Mouse (Mus musculus) gastrocnemius, adult 8-10 months (tissue): ENCODE results near the gene Tpo. TPM values are rescaled to one million over a fixed set of nuclear protein-coding genes. Genes with fewer than 3 reads are reported as not detected.

Experiments
- DNase-seq, 2 experiments: peaks; one replicate each; pipeline ENCODE4 v3.0.0; 2022; ENCODE audit warnings: low spot score in 2 of 2
- total RNA-seq, 4 experiments: library from RNA; stranded (reverse); gene quantifications; 2 replicates each; pipeline ENCODE4 v1.2.4; 2022

The Tpo gene
- total RNA-seq: not detected

DNA sequence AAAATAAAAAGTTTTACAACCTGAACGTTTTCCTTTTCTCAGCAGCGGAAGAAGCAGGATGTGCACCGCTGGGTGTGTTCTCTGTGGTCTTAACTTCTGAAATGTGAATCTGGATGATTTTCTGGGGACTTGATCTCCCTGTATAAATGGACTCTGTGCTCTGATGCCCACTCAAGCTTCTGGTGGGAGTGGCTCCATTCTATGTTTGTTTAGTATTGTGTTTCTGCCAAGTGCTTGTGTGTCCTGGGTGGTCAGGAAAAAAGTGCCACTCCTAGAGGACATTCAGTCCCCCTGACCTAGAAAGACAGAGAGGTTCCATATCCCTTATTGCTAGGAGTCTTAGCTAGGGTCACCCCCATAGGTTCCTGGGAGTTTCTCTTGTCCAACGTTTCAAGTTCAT lies at the start of gene Tpo:
Tpo (minus strand) TSS at position 101 of the 400 bp plus-strand sequence.
- DNase-seq: no peak

GRCm38 (mm10) chr12:30181721-30182120 lies 49.3 kb upstream of the Tpo start:
- DNase-seq: no peak

DNA sequence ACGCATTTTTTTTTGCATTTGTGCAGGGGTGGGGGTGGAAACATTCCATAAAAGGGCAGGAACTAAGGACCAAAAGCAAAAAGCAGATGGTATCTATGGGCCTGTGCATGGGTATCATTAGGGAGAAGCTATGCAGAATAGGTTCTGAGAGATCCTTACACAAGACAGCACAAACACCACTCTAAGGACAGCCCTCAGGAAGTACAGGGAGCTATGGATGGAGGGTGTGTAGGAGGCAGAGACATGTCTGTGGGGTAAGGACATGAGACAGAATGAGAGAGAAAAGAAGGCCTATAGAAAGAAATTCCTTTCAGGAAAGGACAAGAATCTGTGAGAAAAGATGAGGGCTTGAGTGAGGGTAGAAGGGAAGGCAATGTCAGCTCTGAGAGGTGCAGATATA lies 47.2 kb upstream of the Tpo start:
- no peak for DNase-seq

DNA sequence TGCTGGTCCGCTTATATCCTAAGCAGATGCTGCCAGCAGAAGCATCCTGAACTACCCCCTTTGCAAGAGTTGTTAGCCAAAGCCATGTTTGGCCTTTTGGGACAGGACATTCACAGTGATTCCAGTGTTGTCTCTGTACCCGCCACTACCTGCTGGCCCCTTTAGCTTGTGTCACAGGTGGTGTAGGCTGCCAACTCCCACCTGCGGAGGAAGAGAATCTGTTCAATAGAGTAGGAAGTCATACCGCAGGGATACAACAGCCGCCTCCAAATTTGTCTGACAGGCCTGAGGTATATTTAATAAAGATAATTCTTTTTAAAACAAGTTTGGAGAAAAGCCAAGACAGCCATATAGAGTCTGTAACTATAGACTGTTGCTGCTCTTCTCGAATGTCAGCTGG lies 45.5 kb upstream of the Tpo start:
- no peak for DNase-seq

GRCm38 (mm10) chr12:30177529-30177928 lies 45.1 kb upstream of the Tpo start:
- DNase-seq: no peak

- no peak for DNase-seq
Measured at GRCm38 (mm10) chr12:30168491-30168890, 36.1 kb upstream of the Tpo start.

- DNase-seq: no peak
Measured at GRCm38 (mm10) chr12:30164538-30164937, 32.1 kb upstream of the Tpo start.

DNA sequence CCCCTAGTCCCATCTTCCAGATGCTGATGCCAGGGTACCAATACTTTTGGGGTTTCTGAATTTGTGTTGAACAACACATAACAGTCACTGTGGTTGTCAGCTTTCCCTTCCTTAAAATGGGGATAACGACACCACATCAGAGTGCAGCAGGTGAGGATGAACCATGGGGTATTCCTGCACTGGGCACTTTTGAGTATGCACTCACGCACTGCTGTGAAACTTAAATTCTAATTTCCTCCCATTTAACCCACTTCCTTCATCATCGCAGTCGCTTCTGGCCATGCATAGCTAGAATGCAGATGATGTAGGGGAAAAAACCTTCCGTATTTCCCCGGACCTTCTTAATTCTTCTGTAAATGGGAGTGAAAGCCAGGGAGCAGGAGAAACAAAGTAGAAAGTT lies 31.6 kb upstream of the Tpo start:
- no peak for DNase-seq

- no peak for DNase-seq
Measured at GRCm38 (mm10) chr12:30161731-30162406, 29.4 kb upstream of the Tpo start.

- no peak for DNase-seq
Measured at GRCm38 (mm10) chr12:30160475-30160874, 28.1 kb upstream of the Tpo start.

- no peak for DNase-seq
Measured at GRCm38 (mm10) chr12:30159788-30160187, 27.4 kb upstream of the Tpo start.

GRCm38 (mm10) chr12:30154079-30154673 lies 21.8 kb upstream of the Tpo start:
- DNase-seq: no peak

GRCm38 (mm10) chr12:30142085-30142484 lies 9.7 kb upstream of the Tpo start:
- no peak for DNase-seq

DNA sequence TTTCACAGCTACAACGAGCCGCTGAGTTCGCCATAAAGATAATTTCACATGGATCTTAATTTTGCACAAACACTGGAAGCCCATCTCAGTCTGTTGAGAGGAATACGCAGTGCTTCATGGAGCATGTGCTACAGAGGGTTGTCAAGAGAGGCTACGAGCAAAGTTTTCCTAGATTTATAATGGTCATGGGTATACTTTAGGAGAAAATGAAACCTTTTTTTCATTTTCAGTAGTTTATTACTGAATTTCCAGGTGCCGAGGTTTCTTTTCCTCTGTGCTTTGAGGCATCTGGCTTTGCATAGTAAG lies 3.1 kb downstream of the Tpo start:
- DNase-seq: no peak

DNA sequence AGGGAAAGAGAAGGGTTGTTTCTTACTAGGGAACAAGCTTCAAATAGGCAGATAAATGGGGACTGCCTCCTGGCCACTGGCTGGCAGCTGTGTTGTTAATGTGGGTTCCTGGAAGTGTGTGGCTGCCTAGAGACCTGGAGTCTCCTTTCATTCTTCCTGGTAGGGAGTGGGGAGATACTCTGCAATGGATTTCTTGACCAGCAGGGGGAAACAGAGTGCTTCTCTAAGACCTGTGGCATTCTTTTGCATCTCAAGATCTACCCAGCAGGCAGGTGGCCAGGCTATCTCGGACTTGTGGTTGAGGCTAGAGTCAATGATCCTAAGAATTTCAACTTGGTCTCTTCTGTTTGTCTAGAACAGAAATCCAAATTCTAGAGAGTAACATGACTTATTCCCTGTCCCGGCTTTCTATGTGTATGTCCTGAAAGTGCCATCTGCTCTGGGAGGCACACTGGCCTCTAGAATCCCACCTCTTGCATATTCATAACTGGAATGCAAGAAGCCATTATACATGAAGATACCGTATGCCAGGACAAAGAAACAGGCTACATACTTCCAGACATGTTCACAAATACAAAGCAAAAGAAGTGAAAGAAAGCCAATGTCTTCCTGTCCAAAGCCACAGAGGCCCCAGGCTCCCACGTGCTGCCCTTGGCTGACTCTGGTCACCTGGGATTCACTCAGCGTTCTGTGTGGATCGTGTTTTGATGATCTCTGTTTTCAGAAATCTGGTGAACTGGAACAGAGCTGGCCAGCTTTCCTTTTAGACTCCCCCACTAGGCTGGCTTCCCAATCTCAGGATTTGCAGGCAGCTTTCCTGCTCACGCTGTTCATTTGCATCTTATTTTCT lies 3.6 kb downstream of the Tpo start:
- DNase-seq: peak; percentile 43 to 51

- no peak for DNase-seq
Measured at GRCm38 (mm10) chr12:30122347-30122746, 10.1 kb downstream of the Tpo start.

GRCm38 (mm10) chr12:30112271-30112670 lies 20.2 kb downstream of the Tpo start:
- no peak for DNase-seq

DNA sequence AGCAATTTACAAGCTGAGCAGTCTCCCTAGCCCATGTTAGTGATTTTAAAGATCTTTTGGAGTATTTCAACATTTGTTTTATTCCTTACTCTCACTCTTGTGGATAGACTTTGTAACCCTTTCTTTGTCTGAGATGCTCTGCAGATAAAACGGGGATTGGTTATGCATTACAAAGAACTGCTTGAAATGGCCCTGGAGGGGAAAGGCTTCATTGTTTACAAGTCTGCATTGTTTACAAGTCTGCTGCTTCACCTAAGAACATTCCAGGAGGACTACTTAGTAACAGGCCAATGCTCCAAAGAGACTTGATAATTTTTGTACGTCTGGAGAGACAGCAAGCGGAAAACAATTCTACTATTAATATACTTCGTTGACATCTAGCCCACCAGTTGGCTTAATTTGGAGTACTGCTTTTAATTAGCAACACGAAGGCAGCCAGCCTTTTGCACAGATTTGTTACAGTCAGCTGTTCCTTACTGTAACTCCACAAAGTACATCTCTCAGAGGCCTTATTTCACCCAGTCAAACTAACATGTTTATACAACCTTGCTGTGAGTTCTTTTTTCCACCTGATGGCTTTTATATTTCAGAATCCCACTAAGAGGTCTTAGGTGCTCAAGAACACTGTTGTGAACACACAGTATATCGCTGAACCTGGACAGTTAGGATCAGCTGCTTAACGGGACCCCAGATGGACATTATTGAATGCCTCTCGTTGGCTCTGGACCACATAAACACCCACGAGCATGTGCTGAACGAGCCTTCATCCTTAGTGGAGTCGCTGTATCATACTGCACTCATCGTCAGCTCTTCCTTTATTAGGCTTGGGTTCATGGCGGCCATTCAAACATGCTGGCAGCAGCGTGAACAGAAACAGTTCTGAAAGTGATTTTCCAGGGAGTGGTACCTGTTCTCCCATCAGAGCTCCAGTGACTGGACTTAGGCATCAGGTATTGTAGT lies 22.5 kb downstream of the Tpo start:
- no peak for DNase-seq

GRCm38 (mm10) chr12:30102891-30103565 lies 29.4 kb downstream of the Tpo start:
- DNase-seq: no peak

GRCm38 (mm10) chr12:30092081-30092480 lies 40.3 kb downstream of the Tpo start:
- DNase-seq: no peak

DNA sequence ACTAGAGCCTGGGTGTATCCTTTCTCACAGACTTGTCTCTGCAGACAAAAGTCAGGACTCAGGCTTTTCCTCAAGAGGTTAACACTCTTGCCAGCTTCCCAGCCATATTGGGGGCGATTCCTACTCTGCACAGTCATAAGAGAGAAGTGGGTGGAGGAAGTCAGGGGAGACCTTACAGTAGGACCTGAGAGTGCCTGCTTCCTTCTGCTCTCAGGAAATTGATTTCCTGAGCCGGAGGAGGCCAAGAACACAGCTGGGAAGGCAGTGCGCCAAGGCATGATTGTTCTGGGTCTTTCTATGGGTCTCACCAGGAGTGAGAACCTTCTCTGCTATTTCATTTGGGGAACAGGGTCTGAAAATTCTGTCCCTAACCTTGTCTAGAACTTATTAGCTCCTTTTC lies 48.5 kb downstream of the Tpo start:
- DNase-seq: no peak
